Mouse (Mus musculus): ENCODE measurements around the gene Dzip1l.

GRCm38 (mm10) chr9:99662887-99663286, 33.6 kb downstream of the Dzip1l start:
- TF ChIP-seq CTCF (IDR thresholded peaks at IDR 0.05; ENCODE audit: extremely low read depth, insufficient read depth, low read length) (no peak), POLR2A (IDR thresholded peaks at IDR 0.05; ENCODE audit: extremely low read depth, insufficient read depth, low read length) (no peak)
